Mouse (Mus musculus): Measurements from ENCODE around the gene Gm20708.

The Gm20708 gene

GRCm38 (mm10) chr11:117809407-117810311 is at the start of gene Gm20708, which contains the start of gene Syngr2:
TSS of gene Gm20708 (plus strand) at chr11:117809668.
TSS of gene Syngr2 (plus strand) at chr11:117809668.
- peak; percentile 71 for DNase-seq (ENCODE audit: low read depth)

- DNase-seq (ENCODE audit: low read depth), result no peak
Measured at GRCm38 (mm10) chr11:117760374-117761119, 48.9 kb upstream of the Gm20708 start.

GRCm38 (mm10) chr11:117761801-117762200 is 47.7 kb upstream of the Gm20708 start:
- DNase-seq (ENCODE audit: low read depth), result no peak

GRCm38 (mm10) chr11:117762246-117762645 is 47.2 kb upstream of the Gm20708 start:
- no peak for DNase-seq (ENCODE audit: low read depth)

GRCm38 (mm10) chr11:117764319-117764718 is 45.1 kb upstream of the Gm20708 start:
- DNase-seq (ENCODE audit: low read depth), result no peak

GRCm38 (mm10) chr11:117765361-117765760 is 44.1 kb upstream of the Gm20708 start:
- no peak for DNase-seq (ENCODE audit: low read depth)

- DNase-seq (ENCODE audit: low read depth), result no peak
Measured at GRCm38 (mm10) chr11:117766275-117766674, 43.2 kb upstream of the Gm20708 start.

GRCm38 (mm10) chr11:117768725-117769682 is 40.5 kb upstream of the Gm20708 start:
- DNase-seq (ENCODE audit: low read depth), result no peak

- DNase-seq (ENCODE audit: low read depth), result no peak
Measured at GRCm38 (mm10) chr11:117769683-117770047, 39.8 kb upstream of the Gm20708 start.

GRCm38 (mm10) chr11:117770407-117770806 is 39.1 kb upstream of the Gm20708 start:
- DNase-seq (ENCODE audit: low read depth), result no peak

- DNase-seq (ENCODE audit: low read depth), result no peak
Measured at GRCm38 (mm10) chr11:117772352-117772751, 37.1 kb upstream of the Gm20708 start.

- no peak for DNase-seq (ENCODE audit: low read depth)
Measured at GRCm38 (mm10) chr11:117774925-117775324, 34.5 kb upstream of the Gm20708 start.

- no peak for DNase-seq (ENCODE audit: low read depth)
Measured at GRCm38 (mm10) chr11:117775540-117775939, 33.9 kb upstream of the Gm20708 start.

- DNase-seq (ENCODE audit: low read depth), result no peak
Measured at GRCm38 (mm10) chr11:117776085-117776792, 33.2 kb upstream of the Gm20708 start.

- DNase-seq (ENCODE audit: low read depth), result peak; percentile 73
Measured at GRCm38 (mm10) chr11:117777111-117777510, 32.4 kb upstream of the Gm20708 start.

GRCm38 (mm10) chr11:117778031-117778430 is 31.4 kb upstream of the Gm20708 start:
- DNase-seq (ENCODE audit: low read depth), result no peak

- DNase-seq (ENCODE audit: low read depth), result peak; percentile 74
Measured at GRCm38 (mm10) chr11:117778851-117779433, 30.5 kb upstream of the Gm20708 start.

- peak; percentile 86 for DNase-seq (ENCODE audit: low read depth)
Measured at GRCm38 (mm10) chr11:117779434-117780198, 29.9 kb upstream of the Gm20708 start.

GRCm38 (mm10) chr11:117780199-117780515 is 29.3 kb upstream of the Gm20708 start:
- DNase-seq (ENCODE audit: low read depth), result no peak

GRCm38 (mm10) chr11:117780582-117781111 is 28.8 kb upstream of the Gm20708 start:
- peak; percentile 99 for DNase-seq (ENCODE audit: low read depth)

Measured in 416B (cell line).